Comparison of ENCODE assay signal across 7 mouse cellular contexts in genomic region chr2:168954376-168954775, GRCm38 (mm10). TPM values are rescaled to one million over a fixed set of nuclear protein-coding genes. Genes with fewer than 3 reads are reported as not detected.
DNase-seq lines count a peak whose midpoint lies in the region; ATAC-seq and TF ChIP-seq lines count a peak whose summit lies in the region.

No protein-coding gene starts in this region.

- WGBS in neural tube, embryonic 11.5 days, result 7% methylated on average over 8 of the region's 8 CpGs
- 9% methylated on average over 8 of the region's 8 CpGs for WGBS in kidney, embryonic 15.5 days
- 17% methylated on average over 8 of the region's 8 CpGs for WGBS in midbrain, embryonic 13.5 days

- H3K9me3 ChIP-seq in neural tube, embryonic 11.5 days (ENCODE audit: control insufficient read depth, low read length), result no peaks in the 10 kb centered on the region
- no peaks in the 10 kb centered on the region for H3K9me3 ChIP-seq in kidney, embryonic 15.5 days (replicated peaks)
- no peaks in the 10 kb centered on the region for H3K9me3 ChIP-seq in midbrain, embryonic 13.5 days

- H3K27ac ChIP-seq in neural tube, embryonic 11.5 days (ENCODE audit: low read depth, low read length), result no peak overlapping the region
- peak overlapping the region; percentile 95; the same call in 1 of the 2 replicates for H3K27ac ChIP-seq in embryonic fibroblast, embryonic 13.5 days (ENCODE audit: insufficient read depth, low read length)
- no peak overlapping the region for H3K27ac ChIP-seq in kidney, embryonic 15.5 days
- no peak overlapping the region for H3K27ac ChIP-seq in midbrain, embryonic 13.5 days

- TF ChIP-seq POLR2A in embryonic fibroblast, embryonic 13.5 days (IDR thresholded peaks at IDR 0.05; ENCODE audit: low read depth, low read length), result no peak

- no peaks in the 10 kb centered on the region; the same call in 1 of the 2 replicates for H3K4me1 ChIP-seq in neural tube, embryonic 11.5 days (ENCODE audit: control insufficient read depth, insufficient read depth, low read length)
- H3K4me1 ChIP-seq in embryonic fibroblast, embryonic 13.5 days (ENCODE audit: control insufficient read depth, insufficient read depth, low read length), result peaks cover 3% of the 10 kb centered on the region; the same call in 1 of the 2 replicates
- peaks cover 20% of the 10 kb centered on the region for H3K4me1 ChIP-seq in kidney, embryonic 15.5 days
- H3K4me1 ChIP-seq in midbrain, embryonic 13.5 days (replicated peaks), result peaks cover 21% of the 10 kb centered on the region

- no peaks in the 10 kb centered on the region for H3K27me3 ChIP-seq in neural tube, embryonic 11.5 days (ENCODE audit: control insufficient read depth, insufficient read depth, low read length)
- no peaks in the 10 kb centered on the region for H3K27me3 ChIP-seq in kidney, embryonic 15.5 days
- H3K27me3 ChIP-seq in midbrain, embryonic 13.5 days, result no peaks in the 10 kb centered on the region

- peak overlapping the region; percentile 89 for H3K4me3 ChIP-seq in neural tube, embryonic 11.5 days (ENCODE audit: low read depth, low read length)
- peak overlapping the region; percentile 81 for H3K4me3 ChIP-seq in embryonic fibroblast, embryonic 13.5 days (ENCODE audit: insufficient read depth, low read length)
- H3K4me3 ChIP-seq in kidney, embryonic 15.5 days (replicated peaks), result peak overlapping the region; percentile 94
- peak overlapping the region; percentile 88 for H3K4me3 ChIP-seq in midbrain, embryonic 13.5 days (replicated peaks)

- H3K36me3 ChIP-seq in neural tube, embryonic 11.5 days (ENCODE audit: control insufficient read depth, insufficient read depth, low read length), result peaks cover 7% of the 10 kb centered on the region
- peaks cover 31% of the 10 kb centered on the region for H3K36me3 ChIP-seq in kidney, embryonic 15.5 days
- peaks cover 25% of the 10 kb centered on the region for H3K36me3 ChIP-seq in midbrain, embryonic 13.5 days

- H3K9ac ChIP-seq in neural tube, embryonic 11.5 days (ENCODE audit: low read length), result peak overlapping the region; percentile 93
- peak overlapping the region; percentile 86 for H3K9ac ChIP-seq in kidney, embryonic 15.5 days
- H3K9ac ChIP-seq in midbrain, embryonic 13.5 days (replicated peaks), result peak overlapping the region; percentile 89

- ATAC-seq in neural tube, embryonic 11.5 days (ENCODE audit: insufficient read depth, low FRiP score, low TSS enrichment), result peak; percentile 29; the same call in 1 of the 2 replicates
- ATAC-seq in kidney, embryonic 15.5 days (replicated peaks; ENCODE audit: low FRiP score), result no peak
- peak; percentile 6; the same call in 1 of the 2 replicates for ATAC-seq in midbrain, embryonic 13.5 days

- no peak for TF ChIP-seq CTCF in embryonic fibroblast, embryonic 13.5 days (IDR thresholded peaks at IDR 0.05; ENCODE audit: borderline replicate concordance, insufficient read depth, low read length)

- H3K4me2 ChIP-seq in neural tube, embryonic 11.5 days (ENCODE audit: low read depth), result peak overlapping the region; percentile 99
- peak overlapping the region; percentile 94 for H3K4me2 ChIP-seq in kidney, embryonic 15.5 days
- H3K4me2 ChIP-seq in midbrain, embryonic 13.5 days (replicated peaks), result peak overlapping the region; percentile 97

- no peak for DNase-seq in neural tube, embryonic 11.5 days (ENCODE audit: low spot score)
- no peak for DNase-seq in neural tube, embryonic 10.5 days (ENCODE audit: extremely low spot score, low spot score)
- DNase-seq in layer of hippocampus, postnatal 14 days (ENCODE audit: low spot score in 2 of 2), result no peak
- no peak for DNase-seq in layer of hippocampus, postnatal 36 days

RNA-seq across cellular contexts. Expression of gene Zfp64, which starts 1.0 kb away (rescaled TPM):
- 30.6 and 35.1 TPM in 2 replicates for polyA plus RNA-seq in neural tube, embryonic 11.5 days (2014; fragmentation: Nextera tagmentation; extraction: Ambion mirVana)
- 14.7 and 23.1 TPM in 2 replicates for polyA plus RNA-seq in embryonic fibroblast, embryonic 13.5 days (2011; ENCODE audit: insufficient read length, low read depth, missing spikeins)
- 26.4 and 27.8 TPM in 2 replicates for polyA plus RNA-seq in kidney, embryonic 15.5 days (2015; fragmentation: Nextera tagmentation; extraction: Ambion mirVana)
- polyA plus RNA-seq in midbrain, embryonic 13.5 days (2015; fragmentation: Nextera tagmentation; extraction: Ambion mirVana), result 41.6 and 42.0 TPM in 2 replicates
- 10 to 100 TPM; 16.6 to 18.2 TPM for total RNA-seq in layer of hippocampus, postnatal 14 days (2021)
- 10 to 100 TPM; 15.8 to 16.0 TPM for total RNA-seq in layer of hippocampus, postnatal 36 days (2021)
